Mouse (Mus musculus): ENCODE data around the gene Foxp1. TPM values are rescaled to one million over a fixed set of nuclear protein-coding genes. Genes with fewer than 3 reads are reported as not detected.

Gene Foxp1
- polyA plus RNA-seq, 1 experiment from 2014 or later = 121 TPM

GRCm38 (mm10) chr6:99281433-99281832, 241.1 kb downstream of the Foxp1 start:
- no peak overlapping the region for H3K9ac ChIP-seq (replicated peaks; ENCODE audit: low read depth)

DNA sequence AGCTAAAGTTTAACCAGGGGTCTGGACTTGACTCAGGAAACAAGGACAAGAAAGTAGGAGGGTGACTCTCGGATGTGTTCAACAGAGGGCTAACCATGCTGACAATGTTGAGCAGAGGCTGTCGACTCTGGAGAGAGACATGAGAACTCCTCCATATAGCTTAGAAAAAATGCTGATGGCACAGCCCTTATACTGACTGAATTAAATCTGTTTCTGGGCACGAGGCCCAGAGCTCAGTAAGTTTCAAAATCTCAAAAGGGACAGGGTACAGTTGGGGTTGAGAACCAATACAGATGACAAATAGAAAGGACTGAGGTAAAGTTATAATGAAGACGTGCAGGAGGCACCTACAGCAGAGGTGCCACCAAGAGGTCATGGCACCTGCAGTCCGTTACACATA, 241.9 kb downstream of the Foxp1 start:
- ATAC-seq (no peak), DNase-seq (ENCODE audit: low spot score) (no peak)
- Histone ChIP-seq H3K4me1 (ENCODE audit: insufficient read depth, low read depth, low read length) (no peaks in the 10 kb centered on the region), H3K9me3 (ENCODE audit: low read length) (no peaks in the 10 kb centered on the region), H3K27ac (ENCODE audit: low read length) (no peak overlapping the region), H3K27me3 (replicated peaks; ENCODE audit: insufficient read depth, low read length) (no peaks in the 10 kb centered on the region), H3K4me3 (ENCODE audit: low read depth, low read length) (no peak overlapping the region), H3K36me3 (ENCODE audit: insufficient read depth, low read length) (no peaks in the 10 kb centered on the region), H3K4me2 (replicated peaks; ENCODE audit: low read depth, low read length) (no peak overlapping the region), H3K9ac (replicated peaks; ENCODE audit: low read depth) (no peak overlapping the region)
- TF ChIP-seq EP300 (IDR thresholded peaks at IDR 0.05) = no peak
- no peak for TF ChIP-seq CTCF (IDR thresholded peaks at IDR 0.05)
- WGBS = 44% methylated on average over 5 of the region's 5 CpGs

More at GRCm38 (mm10) chr6:99281433-99281832, 241.1 kb downstream of the Foxp1 start:
- no peak overlapping the region for H3K27ac ChIP-seq (ENCODE audit: low read length)
- no peak for DNase-seq (ENCODE audit: low spot score)
- H3K27me3 ChIP-seq (replicated peaks; ENCODE audit: insufficient read depth, low read length) = no peaks in the 10 kb centered on the region
- no peaks in the 10 kb centered on the region for H3K4me1 ChIP-seq (ENCODE audit: insufficient read depth, low read depth, low read length)
- no peak for ATAC-seq
- no peak overlapping the region for H3K4me2 ChIP-seq (replicated peaks; ENCODE audit: low read depth, low read length)
- no peak overlapping the region for H3K4me3 ChIP-seq (ENCODE audit: low read depth, low read length)
- TF ChIP-seq EP300 (IDR thresholded peaks at IDR 0.05) (no peak), CTCF (IDR thresholded peaks at IDR 0.05) (no peak)
- 87% methylated on average over 9 of the region's 9 CpGs for WGBS
- no peaks in the 10 kb centered on the region for H3K9me3 ChIP-seq (ENCODE audit: low read length)
- no peaks in the 10 kb centered on the region for H3K36me3 ChIP-seq (ENCODE audit: insufficient read depth, low read length)

- H3K4me2 ChIP-seq (replicated peaks; ENCODE audit: low read depth, low read length) = no peak overlapping the region
- TF ChIP-seq CTCF (IDR thresholded peaks at IDR 0.05) (no peak), EP300 (IDR thresholded peaks at IDR 0.05) (no peak)
- H3K4me1 ChIP-seq (ENCODE audit: insufficient read depth, low read depth, low read length) = 0 out of 2 replicates have a peak, but pooled peaks cover 2% of the 10 kb centered on the region
- no peaks in the 10 kb centered on the region for H3K9me3 ChIP-seq (ENCODE audit: low read length)
- no peaks in the 10 kb centered on the region for H3K27me3 ChIP-seq (replicated peaks; ENCODE audit: insufficient read depth, low read length)
- DNase-seq (ENCODE audit: low spot score) (no peak), ATAC-seq (no peak)
- H3K4me3 ChIP-seq (ENCODE audit: low read depth, low read length) = no peak overlapping the region
- WGBS = 69% methylated on average over 1 of the region's 1 CpGs
- H3K9ac ChIP-seq (replicated peaks; ENCODE audit: low read depth) = no peak overlapping the region
- no peak overlapping the region for H3K27ac ChIP-seq (ENCODE audit: low read length)
- H3K36me3 ChIP-seq (ENCODE audit: insufficient read depth, low read length) = no peaks in the 10 kb centered on the region
Observed at GRCm38 (mm10) chr6:99277251-99277650, 245.3 kb downstream of the Foxp1 start.

- H3K9me3 ChIP-seq (ENCODE audit: low read length) = no peaks in the 10 kb centered on the region
- ATAC-seq (0 out of 2 replicates have a peak, but pooled peaks have one; percentile 2), DNase-seq (ENCODE audit: low spot score) (no peak)
- peak overlapping the region; percentile 3; the same call in 1 of the 2 replicates for H3K4me2 ChIP-seq (replicated peaks; ENCODE audit: low read depth, low read length)
- no peak overlapping the region for H3K9ac ChIP-seq (replicated peaks; ENCODE audit: low read depth)
- TF ChIP-seq CTCF (IDR thresholded peaks at IDR 0.05) (no peak), EP300 (IDR thresholded peaks at IDR 0.05) (no peak)
- H3K27ac ChIP-seq (ENCODE audit: low read length) = peak overlapping the region; percentile 71
- no peaks in the 10 kb centered on the region for H3K27me3 ChIP-seq (replicated peaks; ENCODE audit: insufficient read depth, low read length)
- H3K4me1 ChIP-seq (ENCODE audit: insufficient read depth, low read depth, low read length) = 0 out of 2 replicates have a peak, but pooled peaks cover 2% of the 10 kb centered on the region
- H3K36me3 ChIP-seq (ENCODE audit: insufficient read depth, low read length) = no peaks in the 10 kb centered on the region
- H3K4me3 ChIP-seq (ENCODE audit: low read depth, low read length) = no peak overlapping the region
- 46% methylated on average over 7 of the region's 7 CpGs for WGBS
Observed at GRCm38 (mm10) chr6:99276297-99276653, 246.2 kb downstream of the Foxp1 start.

DNA sequence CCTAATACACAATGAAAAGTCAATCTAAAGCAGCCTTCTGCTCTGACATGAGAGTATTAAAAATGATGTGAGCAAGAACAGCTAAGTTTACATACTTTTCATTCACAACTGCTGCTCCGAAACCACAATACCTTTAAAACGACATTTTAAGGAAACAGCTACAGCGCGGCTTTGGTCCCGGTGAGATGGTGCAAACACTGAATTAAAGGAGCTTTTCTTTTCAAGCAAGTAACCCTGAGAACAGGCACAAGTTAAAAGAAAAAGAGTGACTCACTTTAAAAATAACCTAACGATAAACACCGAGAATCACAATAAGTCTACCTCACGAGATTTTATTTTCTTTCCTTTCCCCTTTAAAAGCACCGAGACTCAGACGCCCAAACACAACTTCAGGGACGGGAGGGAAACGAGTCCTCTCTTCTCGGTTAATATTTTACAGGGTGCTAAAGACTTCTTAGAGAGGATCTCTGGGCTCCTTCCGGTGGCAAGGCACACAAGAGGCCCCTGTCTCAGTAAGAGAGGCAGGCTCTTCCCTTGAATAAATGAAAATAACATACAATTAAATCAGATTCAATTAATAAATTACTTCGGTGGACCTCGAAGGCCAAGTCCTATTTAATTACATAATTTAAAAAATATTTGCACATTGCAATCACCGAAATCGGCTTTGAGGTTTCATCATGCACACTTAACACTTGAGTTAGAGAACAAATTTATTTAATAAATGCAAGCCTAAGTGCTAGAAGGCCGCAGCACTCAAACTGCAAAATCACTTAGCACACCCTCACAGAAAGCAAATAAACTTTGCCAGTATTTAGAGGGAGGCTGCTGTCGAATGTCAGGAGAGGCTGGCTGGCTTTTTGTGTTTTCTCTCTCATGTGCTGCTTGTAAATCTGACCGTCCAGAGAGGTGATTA, 246.9 kb downstream of the Foxp1 start:
- Histone ChIP-seq H3K27ac (ENCODE audit: low read length) (peak overlapping the region; percentile 71), H3K4me2 (replicated peaks; ENCODE audit: low read depth, low read length) (peak overlapping the region; percentile 35), H3K27me3 (replicated peaks; ENCODE audit: insufficient read depth, low read length) (no peaks in the 10 kb centered on the region), H3K9ac (replicated peaks; ENCODE audit: low read depth) (no peak overlapping the region), H3K4me1 (ENCODE audit: insufficient read depth, low read depth, low read length) (0 out of 2 replicates have a peak, but pooled peaks cover 2% of the 10 kb centered on the region), H3K36me3 (ENCODE audit: insufficient read depth, low read length) (no peaks in the 10 kb centered on the region), H3K4me3 (ENCODE audit: low read depth, low read length) (0 out of 2 replicates have a peak overlapping the region, but pooled peaks have one; percentile 4), H3K9me3 (ENCODE audit: low read length) (no peaks in the 10 kb centered on the region)
- WGBS = 22% methylated on average over 21 of the region's 21 CpGs
- ATAC-seq = peak; percentile 83
- peak; percentile 88 for DNase-seq (ENCODE audit: low spot score)
- TF ChIP-seq EP300 (IDR thresholded peaks at IDR 0.05) (peak; percentile 73), CTCF (IDR thresholded peaks at IDR 0.05) (no peak)

DNA sequence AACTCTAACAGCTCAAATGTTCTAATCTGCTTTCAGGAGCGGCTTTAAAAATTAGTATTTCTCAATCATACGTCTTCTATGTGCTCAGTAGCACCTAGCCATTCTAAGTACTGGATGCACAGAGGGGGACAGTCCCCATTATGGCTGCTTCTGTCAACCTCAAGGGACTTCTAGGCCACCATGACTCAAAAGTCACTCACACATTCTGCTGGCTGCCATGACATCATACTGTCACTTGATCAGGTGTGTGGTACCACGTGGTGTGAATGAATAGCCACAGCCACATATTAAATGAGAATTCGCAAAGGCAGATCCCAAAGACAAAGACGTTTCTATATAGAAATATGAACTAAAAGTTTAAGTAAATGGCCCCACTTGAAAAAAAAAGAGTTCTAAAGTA, 247.9 kb downstream of the Foxp1 start:
- Histone ChIP-seq H3K27ac (ENCODE audit: low read length) (0 out of 2 replicates have a peak overlapping the region, but pooled peaks have one; percentile 43), H3K4me3 (ENCODE audit: low read depth, low read length) (no peak overlapping the region), H3K27me3 (replicated peaks; ENCODE audit: insufficient read depth, low read length) (no peaks in the 10 kb centered on the region), H3K9me3 (ENCODE audit: low read length) (no peaks in the 10 kb centered on the region), H3K9ac (replicated peaks; ENCODE audit: low read depth) (no peak overlapping the region), H3K36me3 (ENCODE audit: insufficient read depth, low read length) (no peaks in the 10 kb centered on the region), H3K4me2 (replicated peaks; ENCODE audit: low read depth, low read length) (no peak overlapping the region), H3K4me1 (ENCODE audit: insufficient read depth, low read depth, low read length) (0 out of 2 replicates have a peak, but pooled peaks cover 2% of the 10 kb centered on the region)
- ATAC-seq (peak; percentile 18; the same call in 1 of the 2 replicates), DNase-seq (ENCODE audit: low spot score) (peak; percentile 60)
- WGBS = 63% methylated on average over 5 of the region's 5 CpGs
- TF ChIP-seq CTCF (IDR thresholded peaks at IDR 0.05) (no peak), EP300 (IDR thresholded peaks at IDR 0.05) (no peak)
